Mouse (Mus musculus) cerebellum, adult 9-10 months (tissue): ENCODE data around the gene Pfas.
A peak's percentile ranks its signal among the peaks of the same experiment; 100 is the strongest.
"Not testable (repeated sequence)": the region's sequence is repeated elsewhere in the genome, so short reads cannot be mapped to it uniquely, and the experiment has no call there.

ENCODE experiments used
- DNase-seq: peaks from one replicate; pipeline ENCODE4 v3.0.0; 2022

Gene Pfas

DNA sequence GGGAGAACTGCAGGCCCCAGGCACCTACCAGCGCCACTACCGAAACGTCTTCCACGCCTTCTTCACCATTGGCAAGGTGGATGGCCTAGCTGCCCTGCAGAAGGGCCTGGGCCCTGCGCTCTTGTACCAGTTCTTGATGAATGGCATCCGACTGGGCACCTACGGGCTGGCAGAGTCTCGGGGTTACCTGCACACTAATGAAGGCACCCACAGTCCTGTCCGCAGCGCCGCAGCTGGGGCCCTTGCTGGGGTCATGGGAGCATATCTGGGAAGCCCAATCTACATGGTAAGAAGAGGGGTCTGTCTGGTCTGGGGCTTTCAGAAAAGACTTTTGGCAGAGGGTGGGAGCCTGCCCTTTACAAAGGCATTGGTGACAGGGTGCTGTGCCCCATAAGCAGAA, 39.5 kb downstream of the Pfas start:
- no peak for DNase-seq

DNA sequence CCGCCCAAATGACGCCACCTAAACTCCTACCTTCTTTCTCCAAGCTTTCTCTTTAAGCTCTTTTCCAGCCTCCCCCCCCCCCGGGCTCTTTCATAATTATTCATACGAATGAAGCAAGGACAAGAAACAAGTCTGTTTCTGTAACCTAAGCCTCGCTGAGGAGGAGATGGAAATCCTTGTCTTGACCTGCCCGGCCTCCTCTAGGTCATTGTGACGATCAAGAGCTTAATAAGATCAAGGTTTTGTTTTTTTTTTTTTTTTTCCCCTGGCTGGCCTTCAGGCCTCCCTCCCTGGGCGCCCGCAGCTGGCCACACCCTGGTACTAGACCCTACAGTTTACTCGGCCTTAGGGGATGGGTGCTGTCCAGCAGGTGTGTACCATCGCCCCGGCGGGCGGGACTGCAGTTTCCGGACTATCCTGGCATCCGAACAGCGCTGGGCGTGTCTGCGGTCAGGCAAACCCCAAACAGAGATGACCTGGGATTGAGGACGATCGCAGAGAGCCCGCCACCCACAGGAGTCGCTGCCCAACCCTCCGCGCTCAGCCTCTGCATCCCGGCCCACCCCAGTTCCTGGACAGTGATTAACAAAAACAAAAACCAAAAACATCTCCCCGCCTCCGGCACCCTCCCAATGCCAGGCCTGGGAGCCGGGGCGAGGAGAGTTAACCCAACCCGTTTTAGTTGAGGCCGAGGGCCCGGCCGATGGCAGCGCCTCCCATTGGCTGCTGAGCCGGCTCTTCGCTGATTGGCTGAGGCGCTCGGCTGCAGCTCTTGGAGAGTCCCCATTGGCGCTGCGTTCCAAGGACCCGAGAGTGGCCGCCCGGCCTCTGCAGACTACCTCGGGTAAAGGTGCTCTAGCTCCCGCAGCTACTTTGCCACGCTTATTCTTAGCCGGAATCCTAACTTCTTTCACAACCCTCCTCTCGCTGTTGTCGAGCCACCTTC, 40.6 kb downstream of the Pfas start, which contains the start of gene Slc25a35:
Gene Slc25a35, plus strand, starts transcription at position 795 of the 946 bp plus-strand sequence.
- peak; percentile 92 for DNase-seq

DNA sequence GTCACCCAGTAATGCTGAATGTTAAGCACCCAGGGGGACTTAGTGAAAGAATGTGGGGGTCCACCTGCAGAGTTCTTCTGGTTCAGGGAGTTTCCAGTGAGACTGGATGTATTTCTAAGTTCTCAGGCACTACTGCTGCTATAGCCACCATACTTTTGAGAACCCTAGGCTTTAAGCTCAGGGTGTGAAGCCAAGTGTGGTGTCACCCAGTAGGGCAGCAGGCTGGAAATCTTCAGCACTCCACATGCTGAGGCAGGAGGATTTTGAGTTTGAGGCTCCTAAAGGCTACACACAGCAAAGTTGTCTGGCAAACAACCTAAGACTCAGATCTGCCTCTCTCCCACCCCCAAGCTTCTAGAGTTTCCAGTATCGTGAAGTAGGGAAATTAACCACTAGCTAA, 41.7 kb downstream of the Pfas start:
- DNase-seq: no peak

DNA sequence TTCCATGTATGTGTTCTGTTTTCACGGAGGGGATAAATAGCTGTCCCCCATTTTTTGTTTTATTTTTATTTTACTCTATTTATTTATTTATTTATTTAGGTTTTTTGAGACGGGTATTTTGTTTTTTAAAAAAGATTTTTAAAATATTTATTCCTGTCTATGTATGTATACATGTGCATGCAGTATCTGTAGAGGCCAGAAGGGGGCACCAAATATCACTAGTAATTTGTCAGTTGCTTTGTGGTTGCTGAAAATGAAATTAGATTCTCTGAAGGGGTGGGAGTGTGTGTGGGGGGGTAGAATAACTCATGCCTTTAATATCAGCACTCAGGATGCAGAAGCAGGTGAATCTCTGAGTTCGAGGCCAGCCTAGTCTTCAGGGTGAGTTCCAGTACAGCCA, 42.4 kb downstream of the Pfas start:
- DNase-seq: peak; percentile 82

DNA sequence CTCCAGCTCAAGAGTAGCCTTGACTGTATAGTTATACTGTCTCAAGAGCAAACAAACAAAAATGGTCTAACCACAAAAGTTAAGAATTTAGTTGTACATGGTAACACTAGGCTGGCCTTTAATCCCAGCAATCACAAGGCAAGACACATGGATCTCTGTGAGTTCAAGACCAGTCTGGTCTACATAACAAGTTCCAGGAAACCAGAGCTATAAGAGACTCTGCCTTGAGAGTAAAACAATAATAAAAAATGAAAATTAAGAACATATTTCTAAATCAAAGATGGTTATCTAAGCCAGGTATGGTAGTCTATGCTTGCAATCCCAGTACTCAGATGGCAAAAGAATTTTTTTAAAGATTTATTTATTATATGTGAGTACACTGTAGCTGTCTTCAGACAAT, 43.2 kb downstream of the Pfas start:
- DNase-seq: no peak

DNA sequence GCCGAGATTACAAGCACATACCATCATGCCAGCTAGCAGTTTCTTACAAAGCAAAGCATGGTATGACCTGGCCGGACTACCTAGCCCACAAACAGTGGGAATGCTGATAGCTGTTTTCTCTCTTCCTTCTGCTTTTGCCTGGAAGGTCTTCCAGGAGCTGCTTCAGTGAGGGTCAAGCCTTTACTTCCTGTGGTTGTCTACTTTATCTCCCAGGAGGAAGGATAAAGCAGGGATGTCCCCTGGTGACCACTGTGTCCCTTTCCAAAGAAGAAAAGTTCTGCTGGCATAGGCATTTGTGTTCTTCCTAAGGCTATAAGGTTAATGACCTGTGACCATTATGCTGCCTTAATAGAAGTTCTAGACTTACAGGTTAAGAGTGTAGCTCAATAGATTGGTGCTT, 44.9 kb downstream of the Pfas start:
- DNase-seq: no peak

DNA sequence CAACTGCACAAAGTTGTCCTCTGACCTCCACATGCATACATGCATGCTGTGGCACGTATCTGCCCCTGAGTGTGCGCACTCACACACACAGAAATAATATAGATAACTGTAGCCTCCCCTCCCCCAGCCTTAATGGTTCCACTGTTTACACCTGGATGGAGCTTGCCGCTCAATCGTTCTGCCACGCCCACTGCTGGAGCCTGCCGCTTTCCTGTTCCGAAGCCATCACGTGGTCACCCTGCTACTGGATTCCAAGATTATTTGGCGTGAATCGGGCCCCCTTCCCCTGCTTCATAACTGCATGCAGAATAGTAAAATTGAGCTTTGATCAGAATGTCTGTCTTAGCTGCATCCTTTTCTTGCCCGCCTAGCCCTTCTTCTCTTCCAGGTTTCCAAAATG, 46.1 kb downstream of the Pfas start:
- not testable (repeated sequence) for DNase-seq

DNA sequence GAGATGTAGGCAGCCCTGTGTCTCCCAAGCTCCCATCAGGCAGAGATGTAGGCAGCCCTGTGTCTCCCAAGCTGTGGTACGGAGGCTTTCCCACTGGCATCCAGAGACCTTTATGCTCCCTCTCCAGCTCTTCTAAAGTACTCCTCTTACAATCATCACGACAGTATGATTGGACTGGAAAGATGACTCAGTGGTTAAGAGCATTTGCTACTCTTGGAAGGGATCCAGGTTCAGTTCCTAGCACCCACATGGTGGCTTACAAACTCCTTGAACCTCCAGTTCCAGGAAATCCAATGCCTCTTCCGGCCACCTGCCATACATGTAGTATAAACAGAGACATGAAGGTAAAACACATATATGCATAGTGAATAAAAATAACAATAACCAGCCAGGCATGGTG, 46.7 kb downstream of the Pfas start:
- DNase-seq: no peak

DNA sequence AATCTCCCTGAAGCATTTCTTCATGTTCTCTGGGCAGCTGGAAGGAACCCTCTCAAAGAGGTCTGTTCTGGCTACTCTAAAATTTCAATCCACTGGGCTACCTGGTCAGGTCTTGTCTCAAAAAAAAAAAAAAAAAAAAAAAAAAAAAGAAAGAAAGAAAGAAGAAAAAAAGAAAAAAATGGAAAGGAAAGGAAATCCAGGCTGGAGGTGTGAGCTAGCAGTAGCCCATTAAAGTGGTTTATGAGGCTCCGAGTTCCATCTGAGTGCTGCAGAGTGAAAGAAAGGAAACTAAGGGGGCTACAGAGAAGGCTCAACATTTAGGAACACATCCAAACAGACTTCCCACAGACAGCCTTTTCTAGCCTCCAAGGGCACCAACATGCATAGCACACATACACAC, 50.3 kb downstream of the Pfas start:
- DNase-seq: no peak

DNA sequence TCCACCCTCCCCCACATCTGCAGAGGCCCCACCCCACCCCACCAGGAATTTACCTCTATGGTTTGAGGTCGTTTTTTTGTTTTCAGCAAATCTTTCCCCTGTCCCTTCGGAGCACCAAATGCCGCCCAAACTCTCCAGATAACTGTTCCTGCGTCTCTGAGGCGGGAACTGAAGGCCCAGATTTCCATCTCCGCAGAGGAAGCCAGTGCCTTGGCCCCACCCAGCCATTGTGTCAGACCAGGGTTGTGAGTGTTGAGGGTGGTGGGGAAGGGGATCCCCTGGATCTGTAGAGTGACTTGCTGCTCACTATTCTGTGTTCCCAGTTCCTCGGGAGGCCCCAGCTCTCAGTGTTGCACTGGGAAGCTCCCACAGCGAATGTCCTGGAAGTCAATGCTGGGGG, 51.0 kb downstream of the Pfas start, which contains the start of gene Arhgef15:
Gene Arhgef15, minus strand, starts transcription at position 173 of the 400 bp plus-strand sequence.
- no peak for DNase-seq

DNA sequence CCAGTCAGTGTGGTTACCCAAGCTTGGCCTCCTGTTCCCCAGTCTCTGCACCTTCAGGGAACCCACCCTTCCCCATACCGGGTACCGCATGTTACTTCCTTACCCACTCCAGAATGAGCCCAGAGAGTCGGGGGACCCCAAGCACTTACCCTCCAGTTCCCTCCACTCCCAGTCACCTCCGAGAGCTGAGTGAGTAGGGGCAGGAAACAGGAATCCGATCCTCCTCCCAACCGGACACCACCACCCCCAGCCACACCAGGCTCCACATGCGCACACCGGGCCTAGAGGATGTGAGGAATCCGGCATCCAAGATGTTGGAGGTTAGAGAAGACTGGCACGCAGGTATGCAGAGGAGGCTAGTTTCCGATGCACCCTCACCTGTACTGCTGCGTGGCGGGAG, 51.6 kb downstream of the Pfas start:
- DNase-seq: no peak

DNA sequence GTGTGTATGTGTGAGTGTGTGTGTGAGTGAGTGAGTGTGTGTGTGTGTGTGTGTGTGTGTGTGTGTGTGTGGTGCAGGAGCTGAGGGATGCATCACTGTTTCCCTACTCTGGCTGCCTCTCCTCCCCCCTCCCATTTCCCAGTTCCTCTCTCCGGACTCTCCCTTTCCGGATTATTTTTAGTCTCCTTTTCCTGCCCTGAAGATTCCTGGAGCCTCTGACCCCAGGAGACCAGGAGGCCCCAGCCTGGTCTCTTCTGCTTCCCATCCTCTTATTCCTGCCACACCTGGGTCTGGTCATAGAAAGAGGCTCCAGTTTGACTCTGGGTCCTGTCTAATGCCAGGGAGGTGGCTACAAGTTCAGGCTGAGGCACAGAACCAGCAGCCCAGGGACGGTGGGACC, 52.2 kb downstream of the Pfas start:
- no peak for DNase-seq

DNA sequence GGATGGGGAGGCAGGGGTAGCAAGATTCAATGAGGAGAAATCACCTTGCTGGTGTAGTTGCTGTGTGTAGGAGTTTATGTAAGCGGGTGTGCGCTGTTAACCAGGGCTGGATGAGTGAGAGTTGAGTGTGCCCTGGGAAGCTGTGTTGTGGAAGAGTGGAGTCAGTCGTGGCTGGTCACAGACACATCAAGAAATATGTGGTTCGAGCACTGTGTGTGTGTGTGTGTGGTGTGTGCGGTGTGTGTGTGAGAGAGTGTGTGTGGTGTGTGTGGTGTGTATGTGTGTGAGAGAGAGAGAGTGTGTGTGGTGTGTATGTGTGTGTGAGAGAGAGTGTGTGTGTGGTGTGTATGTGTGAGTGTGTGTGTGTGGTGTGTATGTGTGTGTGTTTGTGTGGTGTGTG, 52.8 kb downstream of the Pfas start:
- DNase-seq: no peak

DNA sequence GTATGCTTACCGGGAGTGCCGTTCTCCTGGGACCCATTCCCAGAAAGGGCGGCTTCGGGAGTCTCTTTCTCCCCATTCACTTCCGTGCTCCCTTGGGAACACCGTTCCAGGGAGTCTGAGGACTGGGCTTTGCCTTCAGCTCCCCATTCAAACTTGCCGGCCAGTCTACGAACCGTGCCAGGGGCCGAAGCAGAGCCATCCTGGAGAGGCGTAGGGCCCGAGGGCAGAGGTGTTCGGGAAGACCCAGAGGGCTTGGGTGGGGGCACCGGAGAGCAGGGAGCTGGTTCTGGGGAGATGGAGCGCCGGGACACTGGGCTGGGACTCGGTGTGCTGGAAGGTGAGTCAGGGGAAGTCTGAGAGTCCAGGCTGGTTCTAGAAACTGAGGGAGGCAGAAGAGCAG, 53.9 kb downstream of the Pfas start:
- no peak for DNase-seq

DNA sequence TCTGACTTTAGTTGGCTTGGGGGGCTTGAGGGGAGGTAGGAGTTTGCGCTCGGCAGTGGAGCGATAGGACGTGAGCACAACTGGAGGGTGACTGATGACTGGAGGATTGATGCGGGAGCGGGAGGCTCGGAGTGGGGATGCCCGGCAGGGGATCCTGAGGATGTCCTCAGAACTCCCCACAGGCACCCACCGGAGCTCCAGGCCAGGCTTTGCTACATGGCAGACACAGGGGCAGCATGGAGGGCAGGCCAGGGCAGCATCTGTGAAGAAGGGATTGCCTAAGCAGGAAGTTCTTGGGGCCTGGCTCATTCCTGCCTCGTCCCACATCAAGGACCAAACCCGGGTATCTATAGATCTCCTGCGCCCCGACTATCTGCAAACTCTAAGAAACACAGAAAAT, 54.4 kb downstream of the Pfas start:
- DNase-seq: no peak

DNA sequence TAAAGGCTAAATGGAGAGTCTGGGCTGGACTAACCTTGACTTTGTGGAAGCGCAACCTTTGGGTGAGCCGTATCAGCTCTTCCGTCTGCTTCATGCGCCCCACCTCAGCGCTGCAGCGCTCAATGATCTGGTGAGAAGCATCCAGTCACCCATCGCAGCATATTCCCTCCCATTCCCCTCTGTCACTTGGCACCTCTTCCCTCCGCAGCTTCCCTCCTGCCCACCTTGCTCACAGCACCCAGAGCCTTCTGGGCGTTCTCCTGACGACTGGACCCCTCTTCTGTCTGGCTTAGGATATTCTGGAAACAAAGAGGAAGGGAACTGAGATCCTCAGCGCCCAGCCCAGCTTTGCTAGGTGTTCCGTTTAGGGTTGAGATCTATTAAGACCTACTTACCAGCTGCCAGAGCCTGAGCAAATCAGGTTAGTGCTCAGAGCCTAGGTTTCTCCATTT, 60.7 kb downstream of the Pfas start:
- DNase-seq: peak; percentile 74

DNA sequence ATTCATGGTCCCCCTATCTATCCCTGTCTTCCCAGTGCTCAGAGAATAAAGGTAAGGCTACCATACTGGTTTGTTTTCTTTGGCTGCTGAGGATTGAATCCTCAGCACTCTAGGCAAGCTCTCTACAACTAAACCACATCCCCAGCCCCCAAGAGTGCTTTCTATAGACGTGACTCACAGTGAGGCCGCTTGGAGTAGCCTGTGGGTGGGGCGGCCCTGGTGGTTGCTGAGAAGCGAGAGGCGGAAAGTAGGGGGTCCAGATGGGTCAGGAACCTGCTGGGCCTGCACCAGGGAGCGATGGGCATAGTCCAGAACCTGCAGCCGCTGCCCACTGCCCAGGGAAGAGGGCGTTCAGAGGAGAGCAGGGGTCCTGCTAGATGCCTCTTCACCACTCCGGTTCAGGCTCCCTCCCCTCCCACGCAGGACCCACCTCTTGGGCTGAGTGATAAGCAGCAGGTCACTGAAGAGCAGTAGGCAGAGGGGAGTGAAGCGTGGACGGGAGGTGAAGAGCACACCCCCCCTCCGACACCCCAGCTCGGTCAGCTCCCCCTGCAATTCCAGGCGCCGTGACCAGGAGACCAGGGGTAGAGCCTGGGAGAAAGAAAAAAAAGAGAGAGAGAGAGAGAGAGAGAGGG, 61.3 kb downstream of the Pfas start:
- no peak for DNase-seq

DNA sequence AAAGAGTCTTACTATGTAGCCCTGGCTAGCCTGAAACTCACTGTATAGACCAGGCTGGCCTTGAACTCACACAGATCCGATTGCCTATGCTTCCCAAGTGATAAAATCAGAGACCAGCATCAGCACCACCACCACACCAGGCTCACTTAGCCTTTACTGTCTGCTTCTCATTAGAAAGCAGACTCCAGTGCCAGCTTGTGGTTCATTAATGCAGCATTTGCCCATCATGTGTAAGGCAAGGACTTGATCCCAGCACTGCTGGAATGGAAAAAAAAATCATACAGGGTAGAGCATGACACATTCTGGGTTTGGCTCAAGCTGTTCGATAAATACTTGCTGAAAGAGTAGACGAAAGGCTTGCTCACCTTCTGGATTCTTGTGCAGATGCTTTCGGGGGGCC, 62.3 kb downstream of the Pfas start:
- no peak for DNase-seq

DNA sequence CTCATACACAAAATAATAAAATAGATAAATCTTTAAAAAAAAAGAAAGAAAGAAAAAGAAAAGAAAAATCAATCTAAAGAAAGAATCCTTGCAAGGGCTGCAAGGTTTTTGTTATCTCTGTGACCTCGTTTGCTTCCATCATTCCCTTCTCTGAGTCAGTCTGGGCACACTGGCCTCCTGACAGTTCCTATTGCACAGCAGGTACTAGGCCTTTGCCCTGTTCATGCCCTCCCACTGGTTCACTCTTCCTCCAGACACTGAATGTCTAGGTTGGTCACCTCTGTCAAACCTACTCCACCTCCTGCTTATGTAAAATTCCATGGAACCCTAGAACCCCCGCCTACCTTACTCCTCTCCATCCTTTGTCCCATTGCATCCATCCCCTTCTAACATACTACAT, 63.0 kb downstream of the Pfas start:
- DNase-seq: no peak

DNA sequence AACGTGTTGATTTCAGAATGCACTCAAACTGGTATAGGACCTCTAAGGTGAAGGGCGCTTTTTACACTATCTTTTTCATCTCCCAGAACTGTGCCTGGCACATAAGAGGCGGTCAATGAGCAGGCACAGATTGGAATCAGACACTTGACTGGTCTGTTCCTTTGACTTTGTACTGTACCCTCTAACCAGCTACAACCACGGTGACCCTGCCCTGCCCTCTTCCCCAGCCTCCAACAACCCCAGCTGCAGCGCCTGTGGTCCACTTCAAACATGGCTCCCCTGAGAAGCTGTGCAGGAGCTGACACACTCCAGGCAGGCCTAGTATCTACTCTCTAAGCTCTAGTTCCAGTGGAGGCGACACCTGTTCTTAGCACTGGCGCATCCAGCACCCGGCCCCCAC, 65.5 kb downstream of the Pfas start:
- no peak for DNase-seq

DNA sequence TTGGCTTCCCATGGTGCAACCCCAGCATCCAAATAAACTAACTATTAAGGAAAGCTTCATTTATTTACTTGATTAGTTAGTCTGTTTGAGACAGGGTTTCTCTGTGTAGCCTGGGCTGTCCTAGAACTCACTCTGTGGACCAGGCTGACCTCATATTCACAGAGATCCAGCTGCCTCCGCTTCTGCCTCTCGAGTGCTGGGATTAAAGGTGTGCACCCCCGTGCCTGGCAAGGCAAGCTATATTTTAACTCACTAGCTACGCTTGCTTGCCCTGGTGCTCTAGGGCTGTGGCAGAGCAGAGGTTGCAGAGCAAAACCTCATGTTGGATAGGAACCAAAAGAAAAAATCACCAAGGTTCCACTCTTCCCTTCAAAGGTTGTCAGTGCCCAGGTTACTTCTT, 67.7 kb downstream of the Pfas start:
- DNase-seq: no peak

DNA sequence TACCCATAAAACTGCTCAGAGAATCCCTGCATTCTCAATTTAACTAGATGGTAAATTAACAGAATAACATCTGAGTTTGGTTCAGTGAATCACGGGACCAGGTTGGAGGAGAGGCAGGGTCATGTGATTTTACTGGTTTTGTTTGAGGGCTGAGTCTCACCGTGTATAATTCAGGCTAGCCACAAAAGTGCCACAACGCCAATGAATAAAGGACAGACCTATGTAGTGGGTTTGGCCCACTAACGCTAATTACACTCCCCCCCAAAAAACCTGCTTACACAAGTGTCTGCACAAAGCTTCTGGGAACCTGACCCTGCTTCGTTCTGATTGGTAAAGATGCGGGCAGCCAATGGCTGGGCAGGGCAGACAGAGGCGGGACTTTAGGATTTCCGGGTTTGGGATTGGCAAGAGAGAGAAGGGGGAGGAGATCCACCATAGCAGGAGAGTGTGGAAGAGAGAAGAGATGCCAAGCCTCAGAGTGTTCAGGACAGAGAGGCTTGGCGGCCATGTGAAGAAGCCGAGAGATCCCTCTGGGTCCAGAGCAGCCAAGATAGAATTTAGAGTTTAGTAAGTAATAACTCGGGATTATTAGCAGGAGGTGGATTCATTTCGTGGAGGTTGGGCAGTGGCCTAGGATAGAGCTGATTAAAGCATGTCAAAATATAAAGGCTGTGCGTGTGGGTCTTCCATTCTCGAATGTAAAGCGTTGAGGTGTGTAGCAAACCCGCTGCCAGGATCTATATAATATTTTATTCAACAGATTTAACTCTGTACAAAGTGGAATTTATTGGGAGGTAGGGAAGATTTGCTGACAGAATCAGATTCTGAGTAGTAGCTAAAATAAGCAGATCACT, 68.6 kb downstream of the Pfas start:
- peak; percentile 96 for DNase-seq

DNA sequence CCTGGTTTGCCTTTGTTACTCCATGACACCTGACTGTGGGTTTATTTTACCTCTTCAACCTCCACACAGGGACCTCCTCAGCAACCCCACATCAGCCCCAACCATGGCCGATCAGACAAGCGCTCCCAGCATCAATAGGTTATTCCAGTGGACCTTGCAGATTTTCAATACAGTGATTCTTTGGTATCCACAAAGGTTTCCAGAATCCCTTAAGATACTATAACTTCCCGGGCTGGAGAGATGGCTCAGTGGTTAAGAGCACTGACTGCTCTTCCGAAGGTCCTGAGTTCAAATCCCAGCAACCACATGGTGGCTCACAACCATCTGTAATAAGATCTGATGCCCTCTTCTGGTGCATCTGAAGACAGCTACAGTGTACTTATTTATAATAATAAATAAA, 71.3 kb downstream of the Pfas start:
- DNase-seq: not testable (repeated sequence)
